Mouse (Mus musculus) liver, embryonic 16.5 days (tissue): ENCODE results near the gene Prom1. TPM values are rescaled to one million over a fixed set of nuclear protein-coding genes. Genes with fewer than 3 reads are reported as not detected.
A peak's percentile ranks its signal among the peaks of the same experiment; 100 is the strongest.

Experiments
- ATAC-seq: fragments of 200-750 bp; cut with Nextera tagmentation; 2 replicates; pipeline ENCODE4 v1.8.0; 2017; ENCODE audit warnings: low read depth, mild to moderate bottlenecking, moderate number of reproducible peaks, moderate library complexity
- H3K27ac ChIP-seq: fragments of 300-500 bp; sonication (generic); 2 replicates; pipeline ENCODE4 v1.5.1; 2014; ENCODE audit warnings: mild to moderate bottlenecking, low read length
- H3K27me3 ChIP-seq: fragments of 300-500 bp; sonication (generic); 2 replicates; pipeline ENCODE4 v1.6.1; 2014; ENCODE audit warnings: low read depth, low read length, mixed read lengths; ENCODE audit not compliant: control insufficient read depth, insufficient read depth
- H3K36me3 ChIP-seq: fragments of 300-500 bp; sonication (generic); 2 replicates; pipeline ENCODE4 v1.6.1; 2014; ENCODE audit warnings: mild to moderate bottlenecking; ENCODE audit not compliant: control insufficient read depth, insufficient read depth
- H3K4me1 ChIP-seq: fragments of 300-500 bp; sonication (generic); 2 replicates; pipeline ENCODE4 v1.6.1; 2014; ENCODE audit warnings: low read depth, low read length, mixed read lengths; ENCODE audit not compliant: control insufficient read depth
- H3K4me2 ChIP-seq: fragments of 300-500 bp; sonication (generic); 2 replicates; pipeline ENCODE4 v1.6.1; 2014; ENCODE audit warnings: low read depth, low read length, mixed read lengths
- H3K4me3 ChIP-seq: fragments of 300-500 bp; sonication (generic); 2 replicates; pipeline ENCODE4 v1.5.1; 2014; ENCODE audit warnings: low read depth, mild to moderate bottlenecking, low read length
- H3K9ac ChIP-seq: fragments of 300-500 bp; sonication (generic); 2 replicates; pipeline ENCODE4 v1.6.1; 2014; ENCODE audit warnings: low read depth, low read length
- H3K9me3 ChIP-seq: fragments of 300-500 bp; sonication (generic); replicated peaks from 2 replicates; pipeline ENCODE4 v1.6.1; 2016; ENCODE audit warnings: low read length; ENCODE audit not compliant: control insufficient read depth
- WGBS: fragments of 180-500 bp; shearing (Covaris S2); extraction: QIAGEN DNeasy Blood & Tissue Kit; methylation state at CpG from one replicate; pipeline ENCODE4 v1.1.7; 2014; ENCODE audit not compliant: insufficient replicate concordance; 5-methylcytosine and 5-hydroxymethylcytosine counted together
- polyA plus RNA-seq: library from polyadenylated mRNA; unstranded; fragments of >200 nt; fragmentation: Nextera tagmentation; extraction: Ambion mirVana; gene quantifications from 2 replicates; pipeline ENCODE4 v1.2.1, GENCODE M21; 2015

Prom1 gene
- polyA plus RNA-seq, 1 experiment from 2014 or later = 20.3 TPM

DNA sequence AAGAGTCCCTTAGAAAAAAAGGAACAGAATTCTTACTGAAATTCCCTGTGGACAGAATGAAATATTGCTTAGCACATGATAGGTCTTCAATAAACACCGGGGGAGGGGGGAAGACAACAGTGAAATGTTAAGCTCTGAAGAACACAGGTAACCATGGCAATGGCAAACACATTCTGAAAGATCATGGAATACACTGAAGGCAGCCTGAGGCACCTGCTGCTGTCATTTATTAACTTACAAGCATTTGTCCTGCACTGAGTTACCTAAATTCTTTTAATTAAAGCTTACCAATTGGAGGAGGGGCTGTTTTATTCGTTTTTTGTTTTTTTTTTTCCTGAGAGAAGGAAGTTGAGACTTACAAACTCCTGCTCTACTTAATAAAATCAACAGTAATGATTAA is 7.3 kb upstream of the Prom1 start:
- H3K4me2 ChIP-seq = no peak overlapping the region
- ATAC-seq = no peak
- 54% methylated on average over 2 of the region's 2 CpGs for WGBS
- H3K9me3 ChIP-seq = no peaks in the 10 kb centered on the region
- peaks cover 4% of the 10 kb centered on the region; the same call in 1 of the 2 replicates for H3K4me1 ChIP-seq
- H3K4me3 ChIP-seq = no peak overlapping the region
- H3K36me3 ChIP-seq = no peaks in the 10 kb centered on the region
- no peaks in the 10 kb centered on the region for H3K27me3 ChIP-seq
- no peak overlapping the region for H3K9ac ChIP-seq
- no peak overlapping the region for H3K27ac ChIP-seq

DNA sequence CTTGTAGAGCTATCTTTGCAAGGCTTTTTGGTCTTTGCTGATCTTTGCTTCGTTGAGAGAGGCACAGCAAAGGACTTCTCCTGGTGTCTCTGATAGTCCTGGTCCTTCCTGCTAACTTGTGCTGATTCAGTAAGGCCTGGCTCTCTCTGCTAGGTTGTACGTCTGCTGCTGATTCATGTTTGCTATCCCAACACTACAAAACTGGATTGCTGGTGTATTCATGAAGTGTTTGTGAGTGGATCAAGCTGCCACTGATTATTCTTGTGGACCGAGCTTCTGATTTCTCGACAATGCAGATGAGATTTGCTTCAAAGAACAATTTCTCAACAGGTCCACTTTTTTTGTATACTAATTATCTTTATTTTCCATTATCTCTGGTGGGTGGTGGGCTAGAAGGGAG is 6.3 kb upstream of the Prom1 start:
- WGBS = 61% methylated on average over 4 of the region's 4 CpGs
- Histone ChIP-seq H3K9ac (no peak overlapping the region), H3K4me2 (no peak overlapping the region), H3K36me3 (no peaks in the 10 kb centered on the region), H3K27me3 (no peaks in the 10 kb centered on the region), H3K27ac (no peak overlapping the region), H3K9me3 (no peaks in the 10 kb centered on the region), H3K4me1 (peaks cover 6% of the 10 kb centered on the region; the same call in 1 of the 2 replicates), H3K4me3 (no peak overlapping the region)
- ATAC-seq = no peak

DNA sequence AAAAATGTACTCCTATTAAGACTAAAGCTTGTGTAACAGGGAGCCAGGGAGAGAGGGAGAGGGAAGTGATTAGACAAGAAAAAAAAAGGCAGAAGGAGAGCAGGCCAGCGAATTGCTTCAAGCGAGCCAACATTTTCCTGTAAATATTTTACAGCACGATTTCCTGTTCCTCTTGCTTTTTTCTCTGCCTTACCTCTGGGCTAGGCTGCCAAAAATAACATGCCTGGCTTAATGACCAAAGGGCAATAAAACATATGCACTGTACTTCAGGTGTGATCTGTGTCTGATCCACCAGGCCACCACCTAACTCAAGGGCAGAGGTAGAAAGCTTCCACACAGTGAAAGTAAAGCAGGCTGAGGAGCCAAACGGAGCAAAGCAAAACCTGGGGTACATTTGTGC is 3.4 kb upstream of the Prom1 start:
- no peak for ATAC-seq
- no peaks in the 10 kb centered on the region for H3K9me3 ChIP-seq
- H3K27ac ChIP-seq = no peak overlapping the region
- H3K27me3 ChIP-seq = peaks cover 21% of the 10 kb centered on the region
- WGBS = 33% methylated on average over 4 of the region's 4 CpGs
- no peak overlapping the region for H3K4me3 ChIP-seq
- H3K9ac ChIP-seq = no peak overlapping the region
- H3K4me2 ChIP-seq = no peak overlapping the region
- peaks cover 6% of the 10 kb centered on the region; the same call in 1 of the 2 replicates for H3K4me1 ChIP-seq
- H3K36me3 ChIP-seq = no peaks in the 10 kb centered on the region

DNA sequence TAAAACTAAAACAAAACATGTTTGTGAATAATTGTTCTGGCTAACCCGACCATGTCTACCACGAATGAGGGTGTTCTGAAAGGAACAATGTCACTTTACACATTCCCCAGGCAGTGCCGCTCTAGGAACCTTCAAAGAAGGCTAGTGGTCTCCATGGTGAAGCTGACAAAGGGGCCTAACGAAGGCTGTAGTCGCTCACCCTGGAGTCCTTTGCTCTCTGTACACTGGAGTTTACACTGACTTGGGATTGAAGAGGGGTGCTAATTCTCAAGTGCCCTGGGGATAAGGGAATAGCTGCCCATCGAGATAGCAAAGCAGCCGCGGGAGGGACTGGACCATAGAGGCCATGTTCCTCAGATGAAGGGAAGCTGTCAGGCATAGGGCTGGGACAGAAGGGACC is 2.9 kb upstream of the Prom1 start:
- peaks cover 6% of the 10 kb centered on the region; the same call in 1 of the 2 replicates for H3K4me1 ChIP-seq
- no peak overlapping the region for H3K27ac ChIP-seq
- H3K9ac ChIP-seq = no peak overlapping the region
- no peak for ATAC-seq
- WGBS = 60% methylated on average over 8 of the region's 8 CpGs
- no peaks in the 10 kb centered on the region for H3K36me3 ChIP-seq
- H3K4me2 ChIP-seq = no peak overlapping the region
- no peak overlapping the region for H3K4me3 ChIP-seq
- H3K27me3 ChIP-seq = peaks cover 24% of the 10 kb centered on the region
- no peaks in the 10 kb centered on the region for H3K9me3 ChIP-seq

DNA sequence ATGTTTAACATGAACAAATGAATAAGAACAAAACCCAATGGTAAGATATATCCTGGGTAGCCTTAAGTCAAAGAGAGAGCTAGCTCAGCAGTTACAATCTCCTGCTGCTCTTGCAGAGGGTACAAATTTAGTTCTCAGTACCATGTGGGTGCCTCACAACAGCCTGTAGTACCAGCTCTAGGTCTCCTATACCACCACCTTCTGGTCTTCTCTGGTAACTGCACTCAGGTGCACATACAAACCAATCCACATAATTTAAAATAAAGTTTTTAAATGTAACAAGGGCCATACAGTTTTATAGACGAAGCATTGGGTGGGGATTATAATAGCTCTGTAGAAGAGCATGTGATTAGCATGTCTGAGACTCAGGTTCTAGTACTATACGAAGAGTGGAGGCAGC is 2.3 kb upstream of the Prom1 start:
- 52% methylated on average over 2 of the region's 2 CpGs for WGBS
- H3K4me1 ChIP-seq = peaks cover 6% of the 10 kb centered on the region; the same call in 1 of the 2 replicates
- ATAC-seq = no peak
- H3K4me2 ChIP-seq = no peak overlapping the region
- no peaks in the 10 kb centered on the region for H3K36me3 ChIP-seq
- no peak overlapping the region for H3K4me3 ChIP-seq
- H3K9me3 ChIP-seq = no peaks in the 10 kb centered on the region
- H3K27me3 ChIP-seq = peaks cover 24% of the 10 kb centered on the region
- H3K9ac ChIP-seq = no peak overlapping the region
- no peak overlapping the region for H3K27ac ChIP-seq

DNA sequence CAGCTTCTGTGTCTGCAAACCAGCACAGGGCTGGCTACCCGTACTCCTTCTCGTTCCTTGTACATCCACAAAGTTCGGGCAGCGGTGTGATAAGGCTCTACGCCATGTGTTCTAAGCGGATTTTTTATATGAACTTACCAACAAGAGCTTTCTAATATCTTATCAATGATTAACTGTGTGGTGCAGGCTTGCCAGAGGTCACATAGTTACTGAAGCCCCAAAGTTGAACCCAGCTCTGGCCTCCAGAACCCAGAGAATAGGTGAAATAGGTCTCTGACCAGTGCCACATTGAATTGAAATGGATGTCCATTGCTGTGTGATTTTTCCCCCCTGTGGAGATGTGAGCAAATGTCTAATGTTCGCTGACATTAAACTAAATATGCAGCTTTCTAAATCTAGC is 1.3 kb upstream of the Prom1 start:
- Histone ChIP-seq H3K4me3 (no peak overlapping the region), H3K36me3 (no peaks in the 10 kb centered on the region), H3K4me2 (no peak overlapping the region), H3K27me3 (peaks cover 24% of the 10 kb centered on the region), H3K9me3 (no peaks in the 10 kb centered on the region), H3K4me1 (peaks cover 6% of the 10 kb centered on the region; the same call in 1 of the 2 replicates), H3K9ac (no peak overlapping the region), H3K27ac (no peak overlapping the region)
- 64% methylated on average over 7 of the region's 7 CpGs for WGBS
- ATAC-seq = no peak

DNA sequence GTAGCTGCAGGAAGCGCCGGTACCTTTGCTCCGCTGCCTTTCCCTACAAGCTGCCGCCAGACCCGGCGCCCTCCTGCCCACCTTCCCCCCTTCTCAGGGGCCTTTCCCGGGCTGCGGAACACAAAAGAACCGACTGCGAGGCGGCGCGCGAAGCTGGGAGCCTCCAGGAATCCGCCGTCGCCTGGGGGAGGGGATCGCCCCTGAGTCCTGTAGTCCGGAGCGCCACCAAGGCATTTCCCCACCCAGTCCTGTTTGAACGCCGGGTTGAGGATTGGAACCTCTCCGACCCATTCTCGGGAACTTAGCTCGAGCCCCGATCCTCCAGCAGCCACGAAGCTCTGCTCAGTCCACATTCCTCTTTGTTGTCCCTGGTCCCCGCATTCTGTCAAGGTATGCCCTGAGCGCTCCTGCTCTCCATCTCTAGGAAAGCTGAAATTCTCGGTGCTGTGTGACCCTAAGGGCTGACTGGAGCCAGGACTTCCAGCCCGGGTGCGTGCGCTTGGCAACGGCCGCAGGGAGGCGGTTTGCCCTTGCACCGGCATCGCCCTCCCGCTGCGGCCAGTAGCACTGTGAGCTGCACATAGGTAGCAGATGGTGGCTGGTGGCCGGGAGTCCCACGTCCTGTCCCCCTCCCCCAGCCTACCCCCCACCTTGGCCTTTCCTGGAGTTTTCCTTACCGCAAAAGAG is 1.1 kb downstream of the Prom1 start:
- ATAC-seq = 0 out of 2 replicates have a peak, but pooled peaks have one; percentile 30
- Histone ChIP-seq H3K9ac (peak overlapping the region; percentile 39), H3K4me2 (peak overlapping the region; percentile 59), H3K36me3 (no peaks in the 10 kb centered on the region), H3K4me3 (peak overlapping the region; percentile 57), H3K9me3 (no peaks in the 10 kb centered on the region), H3K27ac (peak overlapping the region; percentile 41; the same call in 1 of the 2 replicates), H3K4me1 (peaks cover 6% of the 10 kb centered on the region; the same call in 1 of the 2 replicates), H3K27me3 (peaks cover 24% of the 10 kb centered on the region)
- under 1% methylated on average over 42 of the region's 43 CpGs for WGBS

DNA sequence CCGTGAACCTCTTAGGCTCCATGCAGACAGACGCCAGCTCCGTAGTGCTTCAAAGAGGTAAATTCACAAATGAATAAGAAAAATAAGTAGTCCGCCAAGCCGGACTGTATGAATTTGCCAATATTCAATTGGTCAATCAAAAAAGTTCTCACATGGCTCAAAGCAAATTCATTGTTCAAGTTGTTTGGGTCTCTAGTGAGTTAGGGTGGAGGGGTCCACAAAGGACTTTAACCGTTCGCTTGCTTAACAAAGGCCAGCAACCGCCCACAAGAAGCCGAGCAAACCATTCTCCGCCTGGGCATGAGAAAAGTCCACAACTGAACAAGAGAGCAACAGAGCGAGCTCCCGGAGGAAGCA is 1.7 kb downstream of the Prom1 start:
- Histone ChIP-seq H3K36me3 (no peaks in the 10 kb centered on the region), H3K9ac (peak overlapping the region; percentile 39; the same call in 1 of the 2 replicates), H3K4me2 (peak overlapping the region; percentile 59), H3K4me1 (peaks cover 3% of the 10 kb centered on the region; the same call in 1 of the 2 replicates), H3K4me3 (peak overlapping the region; percentile 57), H3K9me3 (no peaks in the 10 kb centered on the region), H3K27ac (peak overlapping the region; percentile 41; the same call in 1 of the 2 replicates), H3K27me3 (peaks cover 24% of the 10 kb centered on the region)
- ATAC-seq = no peak
- 11% methylated on average over 12 of the region's 12 CpGs for WGBS

DNA sequence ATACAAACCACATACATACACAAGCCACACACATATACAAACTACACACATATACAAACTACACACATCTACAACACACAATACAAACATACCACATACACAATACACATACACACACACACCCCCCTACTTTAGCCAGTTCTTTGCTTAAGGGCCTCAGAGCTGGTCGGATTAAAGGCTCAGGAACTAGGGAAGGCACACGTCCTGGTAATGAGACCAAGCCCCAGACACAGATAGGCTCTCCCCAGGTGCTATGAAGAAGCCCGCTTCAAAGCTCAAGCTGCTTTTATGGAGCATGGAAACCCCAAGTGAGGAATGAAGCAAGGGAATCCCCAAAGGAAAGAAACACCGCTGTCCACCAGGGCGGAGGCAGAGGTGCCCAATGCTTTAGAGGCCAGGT is 4.8 kb downstream of the Prom1 start:
- H3K9ac ChIP-seq = no peak overlapping the region
- 70% methylated on average over 5 of the region's 5 CpGs for WGBS
- no peak for ATAC-seq
- H3K4me3 ChIP-seq = no peak overlapping the region
- no peak overlapping the region for H3K4me2 ChIP-seq
- H3K9me3 ChIP-seq = no peaks in the 10 kb centered on the region
- H3K27me3 ChIP-seq = peaks cover 19% of the 10 kb centered on the region
- no peaks in the 10 kb centered on the region for H3K36me3 ChIP-seq
- H3K4me1 ChIP-seq = no peaks in the 10 kb centered on the region
- H3K27ac ChIP-seq = no peak overlapping the region
